Mouse (Mus musculus) embryonic facial prominence, embryonic 15.5 days (tissue): Measurements from ENCODE around the gene Sulf2. TPM values are rescaled to one million over a fixed set of nuclear protein-coding genes. Genes with fewer than 3 reads are reported as not detected.

Experiments used
- ATAC-seq: fragments of 200-750 bp; cut with Nextera tagmentation; 2 replicates; pipeline ENCODE4 v1.8.0; 2017; ENCODE audit warnings: low read depth, moderate TSS enrichment; ENCODE audit not compliant: insufficient number of reproducible peaks, low FRiP score, low TSS enrichment
- H3K27ac ChIP-seq: fragments of 300-500 bp; sonication (generic); replicated peaks from 2 replicates; pipeline ENCODE4 v1.5.1; 2015; ENCODE audit warnings: mild to moderate bottlenecking, inconsistent platforms
- H3K27me3 ChIP-seq: fragments of 300-500 bp; sonication (generic); 2 replicates; pipeline ENCODE4 v1.6.1; 2015; ENCODE audit warnings: inconsistent platforms
- H3K36me3 ChIP-seq: fragments of 300-500 bp; sonication (generic); 2 replicates; pipeline ENCODE4 v1.6.1; 2015; ENCODE audit warnings: mild to moderate bottlenecking, inconsistent platforms
- H3K4me1 ChIP-seq: fragments of 300-500 bp; sonication (generic); 2 replicates; pipeline ENCODE4 v1.6.1; 2015; ENCODE audit warnings: inconsistent platforms
- H3K4me2 ChIP-seq: fragments of 300-500 bp; sonication (generic); replicated peaks from 2 replicates; pipeline ENCODE4 v1.6.1; 2015; ENCODE audit warnings: mild to moderate bottlenecking, inconsistent platforms
- H3K4me3 ChIP-seq: fragments of 300-500 bp; sonication (generic); replicated peaks from 2 replicates; pipeline ENCODE4 v1.5.1; 2015; ENCODE audit warnings: mild to moderate bottlenecking, inconsistent platforms
- H3K9ac ChIP-seq: fragments of 300-500 bp; sonication (generic); 2 replicates; pipeline ENCODE4 v1.6.1; 2015; ENCODE audit warnings: inconsistent platforms
- H3K9me3 ChIP-seq: fragments of 300-500 bp; sonication (generic); replicated peaks from 2 replicates; pipeline ENCODE4 v1.6.1; 2016; ENCODE audit warnings: inconsistent platforms
- WGBS: fragments of 180-500 bp; shearing (Covaris S2); methylation state at CpG from one replicate; pipeline ENCODE4 v1.1.7; 2015; 5-methylcytosine and 5-hydroxymethylcytosine counted together
- polyA plus RNA-seq: library from polyadenylated mRNA; unstranded; fragments of >200 nt; fragmentation: Nextera tagmentation; extraction: Ambion mirVana; gene quantifications from 2 replicates; pipeline ENCODE4 v1.2.1, GENCODE M21; 2015

Sulf2 gene
- polyA plus RNA-seq, 1 experiment from 2014 or later = 138 TPM

DNA sequence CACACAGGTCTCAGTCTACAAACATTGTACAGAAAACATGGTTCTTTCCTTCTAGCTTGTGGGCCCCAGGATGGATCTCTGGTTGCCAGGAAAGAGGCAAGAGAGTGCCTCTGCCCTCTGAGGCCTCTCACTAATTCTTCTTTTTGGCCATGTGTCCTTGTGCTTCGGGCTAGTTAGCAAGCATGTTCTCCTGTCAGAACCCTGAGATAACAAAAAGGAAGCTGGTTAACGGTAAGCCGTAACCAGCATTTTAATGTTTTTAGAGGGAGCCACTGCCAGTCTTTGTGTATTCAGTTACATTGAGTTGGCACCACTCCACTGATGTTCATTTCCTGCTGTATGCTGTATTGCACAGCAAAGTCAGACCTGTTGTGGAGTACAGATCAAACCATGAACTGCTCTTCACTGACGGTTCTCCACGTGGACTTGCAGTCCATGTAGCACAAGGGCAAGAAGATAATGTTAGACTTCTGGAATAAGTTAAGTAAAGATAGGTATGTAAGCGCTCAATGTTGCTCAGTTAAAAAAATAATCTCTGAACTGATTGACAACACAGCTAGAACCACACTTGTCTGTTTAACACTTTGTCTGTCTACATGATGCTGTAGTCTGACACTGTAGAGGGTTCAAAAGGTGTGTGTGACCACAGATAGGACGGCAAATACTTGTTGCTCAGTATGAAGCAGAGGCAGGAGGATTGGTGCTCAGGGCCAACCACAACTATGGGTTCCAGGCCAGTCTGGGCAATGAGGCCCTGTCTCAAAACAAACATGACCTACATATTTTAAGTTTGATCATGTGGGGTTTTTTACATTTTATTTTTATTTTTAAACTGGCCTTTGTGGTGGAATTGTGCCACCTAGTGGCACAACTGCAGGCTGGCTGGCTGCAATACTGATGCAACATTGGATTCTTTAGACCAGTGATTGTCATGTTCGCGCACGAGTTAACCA is 109.6 kb downstream of the Sulf2 start:
- WGBS = 49% methylated on average over 10 of the region's 10 CpGs
- peak; percentile 39; the same call in 1 of the 2 replicates for ATAC-seq

DNA sequence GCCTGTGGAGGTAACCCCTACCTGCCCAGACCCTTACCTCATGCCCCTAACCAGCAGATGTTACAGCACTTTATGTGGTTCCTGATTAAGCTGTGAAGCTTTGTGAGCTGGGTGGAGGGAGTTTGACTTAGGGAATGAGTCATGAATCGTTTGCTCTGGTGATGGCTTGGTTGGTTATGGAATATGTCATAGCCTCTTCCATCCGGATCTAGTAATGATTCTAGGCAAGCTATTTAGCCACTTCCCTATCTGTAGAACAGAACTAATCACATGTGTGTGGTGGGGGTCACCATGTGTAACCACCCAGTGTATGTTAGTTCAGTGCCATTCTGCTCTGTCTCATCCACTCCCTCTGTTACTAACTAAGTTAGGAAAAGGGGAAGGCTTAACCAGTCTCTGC is 110.5 kb downstream of the Sulf2 start:
- Histone ChIP-seq H3K27me3 (no peaks in the 10 kb centered on the region), H3K4me2 (no peak overlapping the region), H3K9me3 (no peaks in the 10 kb centered on the region), H3K36me3 (peaks cover 13% of the 10 kb centered on the region), H3K4me1 (peaks cover 37% of the 10 kb centered on the region), H3K27ac (0 out of 2 replicates have a peak overlapping the region, but pooled peaks have one; percentile 65), H3K4me3 (no peak overlapping the region), H3K9ac (no peak overlapping the region)
- WGBS = 61% methylated on average over 2 of the region's 2 CpGs
- ATAC-seq = 0 out of 2 replicates have a peak, but pooled peaks have one; percentile 10

More for the DNA sequence above, 109.6 kb downstream of the Sulf2 start:
- H3K9me3 ChIP-seq = no peaks in the 10 kb centered on the region
- H3K4me2 ChIP-seq = no peak overlapping the region
- peaks cover 16% of the 10 kb centered on the region for H3K36me3 ChIP-seq
- no peaks in the 10 kb centered on the region for H3K27me3 ChIP-seq
- no peak overlapping the region for H3K4me3 ChIP-seq
- H3K4me1 ChIP-seq = peaks cover 37% of the 10 kb centered on the region
- H3K9ac ChIP-seq = no peak overlapping the region
- H3K27ac ChIP-seq = peak overlapping the region; percentile 65

DNA sequence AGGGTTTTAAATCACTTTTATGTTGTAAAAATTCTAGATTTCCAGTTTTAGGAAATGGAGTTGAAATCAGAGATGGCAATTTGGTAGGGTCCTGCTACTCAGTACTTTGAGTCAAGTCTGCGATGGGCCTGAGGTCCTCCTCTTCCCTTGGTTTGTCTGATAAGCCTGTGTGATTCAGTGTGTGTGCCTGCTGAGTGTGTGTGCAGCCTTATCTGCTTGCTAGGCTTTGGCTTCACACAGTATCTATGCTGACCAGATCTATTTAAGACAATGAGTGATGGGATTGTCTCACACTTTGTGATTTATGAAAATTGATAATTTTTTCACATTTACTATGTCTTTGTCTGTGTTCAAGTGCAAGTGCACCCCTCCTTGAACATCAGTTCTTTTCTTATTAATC is 112.9 kb downstream of the Sulf2 start:
- ATAC-seq = no peak
- Histone ChIP-seq H3K4me3 (no peak overlapping the region), H3K9ac (no peak overlapping the region), H3K4me2 (no peak overlapping the region), H3K36me3 (peaks cover under 1% of the 10 kb centered on the region), H3K27ac (no peak overlapping the region), H3K4me1 (peaks cover 32% of the 10 kb centered on the region), H3K9me3 (no peaks in the 10 kb centered on the region), H3K27me3 (no peaks in the 10 kb centered on the region)
- WGBS = 73% methylated on average over 1 of the region's 1 CpGs

DNA sequence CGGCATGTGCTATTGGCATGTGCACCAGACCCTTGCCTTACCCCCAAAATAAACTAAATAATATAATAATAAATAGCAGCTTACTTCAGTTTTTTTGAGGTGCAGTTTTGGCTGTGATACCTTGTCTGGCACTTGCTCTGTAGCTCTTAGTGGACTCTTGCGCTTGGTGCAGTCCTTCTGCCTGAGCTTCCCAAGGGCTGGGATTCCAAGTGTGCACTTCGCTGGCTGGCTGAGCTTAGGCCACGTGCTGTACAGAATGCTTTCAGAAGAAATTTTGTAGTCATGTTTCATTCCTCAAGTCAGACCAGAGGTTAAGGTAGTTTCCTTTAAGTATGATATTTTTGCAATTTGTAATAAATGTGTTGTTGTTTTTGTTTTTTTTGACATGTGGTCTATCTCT is 115.8 kb downstream of the Sulf2 start:
- Histone ChIP-seq H3K4me2 (no peak overlapping the region), H3K27ac (no peak overlapping the region), H3K36me3 (no peaks in the 10 kb centered on the region), H3K4me3 (no peak overlapping the region), H3K27me3 (no peaks in the 10 kb centered on the region), H3K9ac (no peak overlapping the region), H3K4me1 (peaks cover 18% of the 10 kb centered on the region), H3K9me3 (no peaks in the 10 kb centered on the region)
- ATAC-seq = no peak
- 68% methylated on average over 4 of the region's 4 CpGs for WGBS

DNA sequence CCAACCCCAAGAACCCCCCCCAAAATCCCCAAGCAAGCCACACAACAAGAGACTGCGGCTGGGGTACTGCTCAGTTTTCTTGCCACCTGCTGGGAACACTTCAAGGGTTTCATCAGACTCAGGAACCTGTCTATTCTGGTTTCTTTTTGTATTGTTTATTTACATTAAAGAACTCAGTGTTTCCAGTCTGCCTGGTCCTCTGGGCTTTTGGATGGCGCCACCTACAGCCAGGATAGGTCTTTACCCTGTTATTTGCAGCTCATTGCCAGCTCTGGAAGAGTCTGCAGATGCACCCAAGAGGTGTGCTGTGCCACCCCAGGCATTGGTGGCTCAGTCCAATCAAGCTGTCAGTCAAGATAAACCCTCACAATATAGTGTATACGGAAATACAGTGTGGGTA is 119.7 kb downstream of the Sulf2 start:
- no peak overlapping the region for H3K27ac ChIP-seq
- H3K27me3 ChIP-seq = no peaks in the 10 kb centered on the region
- ATAC-seq = no peak
- H3K4me2 ChIP-seq = no peak overlapping the region
- H3K9me3 ChIP-seq = no peaks in the 10 kb centered on the region
- no peaks in the 10 kb centered on the region for H3K36me3 ChIP-seq
- WGBS = 47% methylated on average over 3 of the region's 3 CpGs
- peaks cover 17% of the 10 kb centered on the region for H3K4me1 ChIP-seq
- H3K4me3 ChIP-seq = no peak overlapping the region
- no peak overlapping the region for H3K9ac ChIP-seq

DNA sequence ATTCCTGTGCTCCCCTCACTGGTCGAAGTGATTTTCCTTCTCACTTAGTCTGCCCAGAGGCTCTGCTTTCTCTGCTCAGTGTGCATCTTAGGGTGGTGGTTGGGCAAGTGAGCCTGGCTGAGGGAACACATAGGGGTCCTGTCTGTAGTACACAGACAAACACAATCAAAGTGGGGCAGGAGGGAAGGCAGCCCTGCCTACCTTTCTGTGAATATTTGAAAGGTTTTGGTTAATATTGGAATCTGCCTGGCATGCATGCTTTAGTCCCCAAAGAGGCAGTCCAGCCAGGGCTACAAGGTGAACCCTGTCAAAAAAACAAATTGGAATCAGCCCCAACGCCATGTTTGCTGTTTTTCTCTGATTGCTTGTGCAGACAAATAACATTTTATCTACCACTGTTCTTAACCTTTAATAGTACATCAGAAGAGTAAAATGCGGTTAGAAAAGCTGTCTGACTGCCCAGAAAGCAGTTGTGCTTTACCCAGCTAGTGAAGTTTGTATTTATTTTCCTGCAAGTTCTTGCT is 120.4 kb downstream of the Sulf2 start:
- no peak overlapping the region for H3K4me3 ChIP-seq
- ATAC-seq = no peak
- 48% methylated on average over 3 of the region's 3 CpGs for WGBS
- no peak overlapping the region for H3K4me2 ChIP-seq
- H3K27ac ChIP-seq = no peak overlapping the region
- peaks cover 22% of the 10 kb centered on the region for H3K4me1 ChIP-seq
- no peaks in the 10 kb centered on the region for H3K27me3 ChIP-seq
- H3K9me3 ChIP-seq = no peaks in the 10 kb centered on the region
- no peaks in the 10 kb centered on the region for H3K36me3 ChIP-seq
- no peak overlapping the region for H3K9ac ChIP-seq

DNA sequence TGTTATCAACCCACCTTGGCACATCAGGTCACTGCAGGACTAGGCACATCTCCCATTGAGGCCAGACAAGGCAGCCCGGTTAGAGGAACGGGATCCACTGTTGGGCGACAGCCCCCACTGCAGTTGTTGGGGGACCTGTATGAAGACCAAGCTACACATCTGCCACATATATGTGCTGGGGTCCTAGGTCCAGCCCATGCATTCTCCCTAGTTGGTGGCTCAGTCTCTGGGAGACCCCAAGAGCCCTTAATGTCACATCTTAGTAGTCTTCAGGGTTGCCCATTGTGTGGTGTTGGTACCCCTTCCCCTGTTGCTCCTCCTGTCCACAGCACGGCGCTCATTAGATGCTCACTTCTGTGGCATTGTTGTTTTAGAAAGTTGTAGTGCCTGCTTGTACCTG is 122.8 kb downstream of the Sulf2 start:
- no peak overlapping the region for H3K4me3 ChIP-seq
- H3K9me3 ChIP-seq = no peaks in the 10 kb centered on the region
- 85% methylated on average over 5 of the region's 5 CpGs for WGBS
- H3K4me2 ChIP-seq = no peak overlapping the region
- H3K36me3 ChIP-seq = no peaks in the 10 kb centered on the region
- H3K27ac ChIP-seq = no peak overlapping the region
- no peaks in the 10 kb centered on the region for H3K27me3 ChIP-seq
- no peak for ATAC-seq
- peaks cover 32% of the 10 kb centered on the region for H3K4me1 ChIP-seq
- H3K9ac ChIP-seq = no peak overlapping the region

DNA sequence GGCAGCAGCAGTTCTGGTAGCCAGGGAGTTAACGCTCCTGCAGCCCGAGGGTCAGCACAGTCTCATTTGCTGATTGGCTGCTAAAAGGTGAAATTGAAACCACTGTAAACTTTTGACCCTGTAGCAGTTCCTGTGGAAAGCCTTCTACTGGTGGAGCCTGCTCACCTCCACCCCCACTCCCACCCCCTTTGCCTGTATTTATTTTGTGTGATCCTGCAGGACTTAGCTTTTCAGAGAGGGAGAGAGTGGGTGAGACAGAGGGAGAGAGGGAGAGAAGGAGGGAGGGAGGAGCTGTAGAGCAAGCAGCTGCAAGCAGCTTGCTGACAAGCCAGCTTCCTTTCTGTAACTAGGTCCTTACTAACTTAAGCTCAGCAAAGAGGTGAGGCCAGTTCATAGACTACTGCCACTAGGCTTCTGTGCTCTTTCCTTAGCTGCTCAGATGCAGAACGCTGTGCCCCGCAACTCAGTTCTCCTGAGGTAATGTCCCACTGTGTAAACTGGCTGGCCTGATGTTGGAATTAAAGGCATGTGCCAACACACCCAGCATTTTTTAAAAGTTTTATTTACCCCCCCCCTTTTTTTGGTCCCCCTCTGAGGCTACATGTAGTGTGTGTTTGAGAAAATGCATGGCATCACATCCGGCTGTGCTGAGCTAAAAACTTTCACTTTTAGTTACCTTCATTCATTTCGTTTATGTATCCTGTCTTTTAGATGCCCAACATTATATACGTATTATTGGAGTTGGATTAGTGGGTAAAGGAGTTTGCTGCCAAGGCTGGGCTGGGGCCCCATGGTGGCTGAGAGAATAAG is 124.1 kb downstream of the Sulf2 start:
- no peak overlapping the region for H3K9ac ChIP-seq
- peak overlapping the region; percentile 16 for H3K4me3 ChIP-seq
- ATAC-seq = peak; percentile 90
- H3K27ac ChIP-seq = peak overlapping the region; percentile 80
- H3K36me3 ChIP-seq = no peaks in the 10 kb centered on the region
- H3K27me3 ChIP-seq = no peaks in the 10 kb centered on the region
- H3K4me1 ChIP-seq = peaks cover 32% of the 10 kb centered on the region
- H3K9me3 ChIP-seq = no peaks in the 10 kb centered on the region
- H3K4me2 ChIP-seq = peak overlapping the region; percentile 41
- WGBS = 20% methylated on average over 7 of the region's 7 CpGs

DNA sequence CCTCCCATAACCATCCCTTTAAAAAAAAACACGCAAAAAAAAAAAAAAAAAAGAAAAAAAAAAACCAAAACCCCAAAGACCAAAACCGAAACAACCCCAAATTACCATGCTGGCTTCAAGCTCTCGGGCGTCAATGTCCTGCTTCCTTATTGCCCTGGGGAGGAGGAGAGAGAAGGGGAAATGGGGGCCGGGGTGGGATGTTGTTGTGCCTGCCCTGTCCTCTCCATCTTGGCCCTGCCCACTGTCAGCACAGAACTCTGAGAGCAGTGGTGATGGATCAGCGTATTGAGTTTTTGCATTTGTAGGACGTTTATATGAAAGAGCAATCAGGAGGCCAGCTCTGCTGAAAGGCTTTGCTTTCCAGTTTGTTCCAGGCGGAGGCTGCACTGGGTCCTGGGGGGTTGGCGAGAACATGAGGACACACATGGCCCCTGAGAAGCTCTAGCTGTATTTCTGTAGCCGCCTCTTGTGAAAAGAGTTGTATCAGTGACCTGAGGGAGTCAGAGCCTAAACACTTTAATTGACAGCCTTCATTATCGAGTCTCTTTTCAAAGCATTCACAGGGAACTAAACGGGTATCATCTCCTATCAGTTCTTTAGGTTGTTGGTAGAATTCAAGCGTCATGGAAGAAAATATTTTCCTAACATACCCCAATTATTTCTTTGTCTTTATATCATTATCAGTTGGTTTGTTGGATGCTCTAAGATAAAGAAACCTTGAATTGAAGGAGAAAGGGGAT is 125.0 kb downstream of the Sulf2 start:
- peak overlapping the region; percentile 80 for H3K27ac ChIP-seq
- peaks cover 32% of the 10 kb centered on the region for H3K4me1 ChIP-seq
- H3K4me2 ChIP-seq = peak overlapping the region; percentile 41
- H3K36me3 ChIP-seq = no peaks in the 10 kb centered on the region
- no peak overlapping the region for H3K9ac ChIP-seq
- H3K9me3 ChIP-seq = no peaks in the 10 kb centered on the region
- H3K27me3 ChIP-seq = no peaks in the 10 kb centered on the region
- no peak for ATAC-seq
- 13% methylated on average over 13 of the region's 13 CpGs for WGBS
- H3K4me3 ChIP-seq = no peak overlapping the region

DNA sequence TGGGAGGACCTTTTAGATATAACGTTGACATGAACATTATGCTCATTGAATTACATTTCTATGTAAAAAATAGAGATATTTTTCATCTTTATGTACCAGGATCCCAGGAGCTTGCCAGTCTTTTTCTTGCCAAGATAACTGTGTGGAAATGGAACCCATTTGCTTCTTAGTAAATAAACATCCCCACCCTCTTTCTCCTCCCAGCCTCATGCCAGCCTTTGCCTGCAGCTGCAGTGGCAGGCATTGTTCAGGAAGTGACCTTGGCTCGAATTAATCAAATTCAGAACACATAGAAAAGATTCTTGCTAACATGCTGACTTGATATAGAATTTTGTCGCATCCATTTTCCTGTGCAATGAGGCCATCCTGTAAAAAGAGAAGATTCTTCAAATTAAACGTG is 126.2 kb downstream of the Sulf2 start:
- H3K9ac ChIP-seq = no peak overlapping the region
- no peak overlapping the region for H3K4me2 ChIP-seq
- H3K36me3 ChIP-seq = no peaks in the 10 kb centered on the region
- no peaks in the 10 kb centered on the region for H3K9me3 ChIP-seq
- H3K27me3 ChIP-seq = no peaks in the 10 kb centered on the region
- ATAC-seq = no peak
- peak overlapping the region; percentile 39; the same call in 1 of the 2 replicates for H3K27ac ChIP-seq
- WGBS = 21% methylated on average over 4 of the region's 4 CpGs
- H3K4me3 ChIP-seq = no peak overlapping the region
- peaks cover 32% of the 10 kb centered on the region for H3K4me1 ChIP-seq
